Mouse (Mus musculus) embryonic facial prominence, embryonic 10.5 days (tissue): ENCODE measurements around the gene Laptm4a. TPM values are rescaled to one million over a fixed set of nuclear protein-coding genes. Genes with fewer than 3 reads are reported as not detected.

Experiments
- DNase-seq: peaks from one replicate; pipeline ENCODE4 v3.0.0-alpha.2; 2017; ENCODE audit warnings: low spot score
- H3K27ac ChIP-seq: fragments of 300-500 bp; sonication (generic); replicated peaks from 2 replicates; pipeline ENCODE4 v1.5.1; 2016; ENCODE audit warnings: mild to moderate bottlenecking
- H3K27me3 ChIP-seq: fragments of 300-500 bp; sonication (generic); replicated peaks from 2 replicates; pipeline ENCODE4 v1.6.1; 2016; ENCODE audit warnings: low read depth, mild to moderate bottlenecking; ENCODE audit not compliant: poor library complexity, severe bottlenecking
- H3K36me3 ChIP-seq: fragments of 300-500 bp; sonication (generic); replicated peaks from 2 replicates; pipeline ENCODE4 v1.6.1; 2016; ENCODE audit warnings: mild to moderate bottlenecking, moderate library complexity
- H3K4me1 ChIP-seq: fragments of 300-500 bp; sonication (generic); 2 replicates; pipeline ENCODE4 v1.6.1; 2016
- H3K4me3 ChIP-seq: fragments of 300-500 bp; sonication (generic); 2 replicates; pipeline ENCODE4 v1.5.1; 2016; ENCODE audit warnings: mild to moderate bottlenecking, moderate library complexity
- H3K9me3 ChIP-seq: fragments of 300-500 bp; sonication (generic); 2 replicates; pipeline ENCODE4 v1.6.1; 2016; ENCODE audit warnings: mild to moderate bottlenecking
- WGBS: fragments of 180-500 bp; shearing (Covaris S2); methylation state at CpG from one replicate; pipeline ENCODE4 v1.1.7; 2016; 5-methylcytosine and 5-hydroxymethylcytosine counted together
- polyA plus RNA-seq: library from polyadenylated mRNA; unstranded; fragments of >200 nt; fragmentation: Nextera tagmentation; extraction: Ambion mirVana; gene quantifications from 2 replicates; pipeline ENCODE4 v1.2.1, GENCODE M21; 2016

Gene Laptm4a
- polyA plus RNA-seq, 1 experiment from 2014 or later, result 196 TPM

GRCm38 (mm10) chr12:8941131-8941615 is 19.7 kb downstream of the Laptm4a start:
- Histone ChIP-seq H3K36me3 (peaks cover 36% of the 10 kb centered on the region), H3K4me1 (no peaks in the 10 kb centered on the region), H3K27me3 (no peaks in the 10 kb centered on the region), H3K27ac (no peak overlapping the region), H3K9me3 (no peaks in the 10 kb centered on the region), H3K4me3 (no peak overlapping the region)
- DNase-seq, result no peak
- WGBS, result 71% methylated on average over 4 of the region's 4 CpGs

- H3K9me3 ChIP-seq, result no peaks in the 10 kb centered on the region
- H3K27ac ChIP-seq, result no peak overlapping the region
- H3K4me3 ChIP-seq, result no peak overlapping the region
- peaks cover 29% of the 10 kb centered on the region for H3K36me3 ChIP-seq
- 67% methylated on average over 4 of the region's 4 CpGs for WGBS
- H3K27me3 ChIP-seq, result no peaks in the 10 kb centered on the region
- H3K4me1 ChIP-seq, result 0 out of 2 replicates have a peak, but pooled peaks cover under 1% of the 10 kb centered on the region
- DNase-seq, result no peak
Observed at GRCm38 (mm10) chr12:8941699-8942392, 20.4 kb downstream of the Laptm4a start.

- DNase-seq, result peak; percentile 9
- H3K4me1 ChIP-seq, result peaks cover 17% of the 10 kb centered on the region
- H3K9me3 ChIP-seq, result no peaks in the 10 kb centered on the region
- peaks cover 19% of the 10 kb centered on the region for H3K27me3 ChIP-seq
- no peak overlapping the region for H3K27ac ChIP-seq
- H3K36me3 ChIP-seq, result no peaks in the 10 kb centered on the region
- H3K4me3 ChIP-seq, result peak overlapping the region; percentile 64
- 59% methylated on average over 9 of the region's 9 CpGs for WGBS
Observed at GRCm38 (mm10) chr12:8947163-8947562, 25.7 kb downstream of the Laptm4a start.

- Histone ChIP-seq H3K4me1 (peaks cover 17% of the 10 kb centered on the region), H3K9me3 (no peaks in the 10 kb centered on the region), H3K4me3 (peak within 1 kb of the TSS; percentile 64), H3K36me3 (no peaks in the 10 kb centered on the region), H3K27ac (peak within 1 kb of the TSS; percentile 76), H3K27me3 (peaks cover 19% of the 10 kb centered on the region)
- peak; percentile 87 for DNase-seq
- WGBS, result under 1% methylated on average over 42 of the region's 42 CpGs
Observed at GRCm38 (mm10) chr12:8947714-8948464, 26.4 kb downstream of the Laptm4a start, which contains the start of gene Matn3. Matn3 (plus strand) TSS chr12:8947929.

- Histone ChIP-seq H3K27ac (no peak overlapping the region), H3K27me3 (peaks cover 16% of the 10 kb centered on the region), H3K9me3 (no peaks in the 10 kb centered on the region), H3K4me1 (peaks cover 13% of the 10 kb centered on the region), H3K36me3 (no peaks in the 10 kb centered on the region), H3K4me3 (no peak overlapping the region)
- WGBS, result 40% methylated on average over 10 of the region's 10 CpGs
- peak; percentile 38 for DNase-seq
Observed at GRCm38 (mm10) chr12:8953136-8953535, 31.7 kb downstream of the Laptm4a start.

- Histone ChIP-seq H3K4me1 (peaks cover 9% of the 10 kb centered on the region), H3K4me3 (no peak overlapping the region), H3K27me3 (peaks cover 6% of the 10 kb centered on the region), H3K9me3 (no peaks in the 10 kb centered on the region), H3K27ac (no peak overlapping the region), H3K36me3 (no peaks in the 10 kb centered on the region)
- DNase-seq, result no peak
- 52% methylated on average over 9 of the region's 9 CpGs for WGBS
Observed at GRCm38 (mm10) chr12:8954161-8954561, 32.7 kb downstream of the Laptm4a start.

GRCm38 (mm10) chr12:8961607-8962316 is 40.3 kb downstream of the Laptm4a start:
- 71% methylated on average over 9 of the region's 9 CpGs for WGBS
- Histone ChIP-seq H3K4me3 (no peak overlapping the region), H3K27ac (no peak overlapping the region), H3K27me3 (no peaks in the 10 kb centered on the region), H3K9me3 (no peaks in the 10 kb centered on the region), H3K36me3 (no peaks in the 10 kb centered on the region), H3K4me1 (no peaks in the 10 kb centered on the region)
- DNase-seq, result no peak

- peaks cover 19% of the 10 kb centered on the region for H3K4me1 ChIP-seq
- no peaks in the 10 kb centered on the region for H3K27me3 ChIP-seq
- DNase-seq, result peak; percentile 70
- no peak overlapping the region for H3K27ac ChIP-seq
- no peaks in the 10 kb centered on the region for H3K36me3 ChIP-seq
- H3K9me3 ChIP-seq, result no peaks in the 10 kb centered on the region
- H3K4me3 ChIP-seq, result no peak overlapping the region
- 27% methylated on average over 9 of the region's 9 CpGs for WGBS
Observed at GRCm38 (mm10) chr12:8969828-8970227, 48.4 kb downstream of the Laptm4a start.

GRCm38 (mm10) chr12:8973820-8974465 is 52.5 kb downstream of the Laptm4a start, which contains the start of gene Wdr35:
Wdr35 (plus strand) TSS chr12:8973892.
- H3K9me3 ChIP-seq, result no peaks in the 10 kb centered on the region
- WGBS, result under 1% methylated on average over 45 of the region's 45 CpGs
- peak within 1 kb of the TSS; percentile 72 for H3K4me3 ChIP-seq
- peak; percentile 88 for DNase-seq
- H3K27ac ChIP-seq, result peak within 1 kb of the TSS; percentile 75
- H3K27me3 ChIP-seq, result no peaks in the 10 kb centered on the region
- H3K4me1 ChIP-seq, result peaks cover 29% of the 10 kb centered on the region
- H3K36me3 ChIP-seq, result peaks cover 8% of the 10 kb centered on the region; the same call in 1 of the 2 replicates

- Histone ChIP-seq H3K4me3 (peak overlapping the region; percentile 72), H3K27me3 (no peaks in the 10 kb centered on the region), H3K36me3 (peaks cover 19% of the 10 kb centered on the region; the same call in 1 of the 2 replicates), H3K4me1 (peaks cover 30% of the 10 kb centered on the region), H3K9me3 (no peaks in the 10 kb centered on the region), H3K27ac (no peak overlapping the region)
- DNase-seq, result no peak
- whole genome bisulfite sequencing, result 89% methylated on average over 3 of the region's 3 CpGs
Observed at GRCm38 (mm10) chr12:8975076-8975475, 53.6 kb downstream of the Laptm4a start.
